Mouse (Mus musculus) cerebellum, adult 2 months (tissue): ENCODE measurements around the gene Lgr5.

Source experiments
- CTCF ChIP-seq: fragments of 200-500 bp; IDR thresholded peaks from 2 replicates; pipeline ENCODE4 v1.5.1; 2011; ENCODE audit warnings: low read depth, mild to moderate bottlenecking, control low read depth, low read length, moderate library complexity, borderline replicate concordance; ENCODE audit not compliant: insufficient read depth
- POLR2A ChIP-seq: fragments of 200-500 bp; IDR thresholded peaks from 2 replicates; pipeline ENCODE4 v1.6.1; 2011; ENCODE audit warnings: low read length, control low read depth, borderline replicate concordance; ENCODE audit not compliant: insufficient read depth

- no peak for TF ChIP-seq CTCF
- no peak for TF ChIP-seq POLR2A
Observed at GRCm38 (mm10) chr10:115528892-115529291, 58.7 kb downstream of the Lgr5 start.
